Mouse (Mus musculus): ENCODE results near the gene Rpn1. TPM values are rescaled to one million over a fixed set of nuclear protein-coding genes. Genes with fewer than 3 reads are reported as not detected.

Gene Rpn1
- polyA plus RNA-seq, 1 experiment from 2014 or later = 112 TPM

- Histone ChIP-seq H3K9me3 (ENCODE audit: low read length) (no peaks in the 10 kb centered on the region), H3K27me3 (ENCODE audit: insufficient read depth, low read length) (no peaks in the 10 kb centered on the region), H3K4me2 (ENCODE audit: low read depth, low read length) (peak overlapping the region; percentile 7; the same call in 1 of the 2 replicates), H3K4me3 (ENCODE audit: low read depth, low read length) (no peak overlapping the region), H3K4me1 (ENCODE audit: insufficient read depth) (peaks cover 25% of the 10 kb centered on the region), H3K9ac (replicated peaks) (no peak overlapping the region; the same call in 1 of the 2 replicates), H3K27ac (ENCODE audit: low read depth) (peak overlapping the region; percentile 79; the same call in 1 of the 2 replicates), H3K36me3 (replicated peaks; ENCODE audit: insufficient read depth, low read length) (no peaks in the 10 kb centered on the region)
- 68% methylated on average over 6 of the region's 6 CpGs for WGBS (ENCODE audit: insufficient replicate concordance)
- no peak for TF ChIP-seq EP300 (IDR thresholded peaks at IDR 0.05; ENCODE audit: low read depth)
- TF ChIP-seq CTCF (IDR thresholded peaks at IDR 0.05; ENCODE audit: low read depth) = no peak
- DNase-seq = no peak
- no peak for ATAC-seq
Measured at GRCm38 (mm10) chr6:88070468-88070867, 13.8 kb upstream of the Rpn1 start.

DNA sequence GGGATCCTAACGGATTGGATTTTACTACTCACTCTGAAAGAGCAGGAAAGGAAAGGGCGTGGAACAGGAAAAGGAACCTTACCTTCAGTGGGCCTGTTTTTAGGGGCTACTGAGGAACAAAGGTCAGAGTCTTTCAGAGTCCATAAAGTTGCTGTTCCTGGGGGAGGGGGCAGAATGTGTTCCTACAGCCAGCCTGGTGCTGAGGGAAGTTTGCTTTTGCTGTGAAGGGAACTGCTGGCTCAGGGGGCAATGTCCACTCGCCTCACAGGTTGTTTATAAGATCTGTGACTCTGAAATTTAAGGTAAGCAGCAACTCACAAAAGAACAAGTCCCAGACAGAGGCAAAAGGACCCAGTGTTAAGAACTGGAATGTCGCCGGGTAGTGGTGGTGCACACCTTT lies 13.1 kb upstream of the Rpn1 start:
- Histone ChIP-seq H3K27me3 (ENCODE audit: insufficient read depth, low read length) (no peaks in the 10 kb centered on the region), H3K27ac (ENCODE audit: low read depth) (peak overlapping the region; percentile 79), H3K9ac (replicated peaks) (no peak overlapping the region; the same call in 1 of the 2 replicates), H3K4me1 (ENCODE audit: insufficient read depth) (peaks cover 26% of the 10 kb centered on the region), H3K9me3 (ENCODE audit: low read length) (no peaks in the 10 kb centered on the region), H3K4me2 (ENCODE audit: low read depth, low read length) (peak overlapping the region; percentile 7; the same call in 1 of the 2 replicates), H3K36me3 (replicated peaks; ENCODE audit: insufficient read depth, low read length) (no peaks in the 10 kb centered on the region), H3K4me3 (ENCODE audit: low read depth, low read length) (no peak overlapping the region)
- ATAC-seq (peak; percentile 34), DNase-seq (peak; percentile 50)
- 53% methylated on average over 5 of the region's 5 CpGs for WGBS (ENCODE audit: insufficient replicate concordance)
- TF ChIP-seq CTCF (IDR thresholded peaks at IDR 0.05; ENCODE audit: low read depth) (no peak), EP300 (IDR thresholded peaks at IDR 0.05; ENCODE audit: low read depth) (peak; percentile 8; the same call in 1 of the 2 replicates)

GRCm38 (mm10) chr6:88074752-88075554 lies 9.3 kb upstream of the Rpn1 start:
- peak overlapping the region; percentile 84 for H3K4me2 ChIP-seq (ENCODE audit: low read depth, low read length)
- DNase-seq (peak; percentile 94), ATAC-seq (peak; percentile 95)
- H3K4me1 ChIP-seq (ENCODE audit: insufficient read depth) = peaks cover 8% of the 10 kb centered on the region
- TF ChIP-seq EP300 (IDR thresholded peaks at IDR 0.05; ENCODE audit: low read depth) (peak; percentile 57), CTCF (IDR thresholded peaks at IDR 0.05; ENCODE audit: low read depth) (peak; percentile 97)
- H3K27me3 ChIP-seq (ENCODE audit: insufficient read depth, low read length) = no peaks in the 10 kb centered on the region
- H3K4me3 ChIP-seq (ENCODE audit: low read depth, low read length) = peak overlapping the region; percentile 46
- peak overlapping the region; percentile 67 for H3K9ac ChIP-seq (replicated peaks)
- H3K36me3 ChIP-seq (replicated peaks; ENCODE audit: insufficient read depth, low read length) = no peaks in the 10 kb centered on the region
- H3K27ac ChIP-seq (ENCODE audit: low read depth) = peak overlapping the region; percentile 95
- no peaks in the 10 kb centered on the region for H3K9me3 ChIP-seq (ENCODE audit: low read length)
- WGBS (ENCODE audit: insufficient replicate concordance) = 3% methylated on average over 32 of the region's 32 CpGs

- Histone ChIP-seq H3K36me3 (replicated peaks; ENCODE audit: insufficient read depth, low read length) (no peaks in the 10 kb centered on the region), H3K4me3 (ENCODE audit: low read depth, low read length) (no peak overlapping the region), H3K9me3 (ENCODE audit: low read length) (no peaks in the 10 kb centered on the region), H3K9ac (replicated peaks) (no peak overlapping the region), H3K4me1 (ENCODE audit: insufficient read depth) (peaks cover 7% of the 10 kb centered on the region; the same call in 1 of the 2 replicates), H3K27me3 (ENCODE audit: insufficient read depth, low read length) (no peaks in the 10 kb centered on the region), H3K27ac (ENCODE audit: low read depth) (peak overlapping the region; percentile 95), H3K4me2 (ENCODE audit: low read depth, low read length) (peak overlapping the region; percentile 84)
- 56% methylated on average over 1 of the region's 1 CpGs for WGBS (ENCODE audit: insufficient replicate concordance)
- DNase-seq (no peak), ATAC-seq (no peak)
- no peak for TF ChIP-seq CTCF (IDR thresholded peaks at IDR 0.05; ENCODE audit: low read depth)
- peak; percentile 62 for TF ChIP-seq EP300 (IDR thresholded peaks at IDR 0.05; ENCODE audit: low read depth)
Measured at GRCm38 (mm10) chr6:88075960-88076517, 8.2 kb upstream of the Rpn1 start.

GRCm38 (mm10) chr6:88083095-88083494 lies 1.2 kb upstream of the Rpn1 start:
- no peak for ATAC-seq

DNA sequence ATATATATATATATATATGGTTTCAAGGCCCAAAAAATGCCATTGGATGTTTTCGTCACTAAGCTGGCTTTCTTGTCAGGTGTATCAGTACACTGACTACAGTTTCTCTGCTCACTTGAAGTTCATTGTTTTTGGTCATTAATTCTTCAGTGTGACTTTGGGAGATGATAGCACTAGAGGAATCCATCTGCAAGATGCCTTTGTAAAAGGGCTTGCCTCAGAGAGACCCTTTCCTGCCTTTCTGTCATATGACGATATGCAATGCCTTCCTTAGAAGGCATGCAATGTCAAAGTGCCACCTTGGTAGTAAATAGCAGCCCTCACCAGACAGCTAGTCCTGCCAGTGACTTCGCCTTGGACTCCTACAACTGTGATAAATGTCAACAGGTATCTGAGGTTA lies 610 bp upstream of the Rpn1 start:
- TF ChIP-seq EP300 (IDR thresholded peaks at IDR 0.05; ENCODE audit: low read depth) = no peak
- no peak for TF ChIP-seq CTCF (IDR thresholded peaks at IDR 0.05; ENCODE audit: low read depth)
- DNase-seq = no peak
- no peak for ATAC-seq
- Histone ChIP-seq H3K9me3 (ENCODE audit: low read length) (no peaks in the 10 kb centered on the region), H3K4me2 (ENCODE audit: low read depth, low read length) (peak overlapping the region; percentile 95), H3K4me3 (ENCODE audit: low read depth, low read length) (peak overlapping the region; percentile 96), H3K27me3 (ENCODE audit: insufficient read depth, low read length) (no peaks in the 10 kb centered on the region), H3K36me3 (replicated peaks; ENCODE audit: insufficient read depth, low read length) (no peaks in the 10 kb centered on the region; the same call in 1 of the 2 replicates), H3K27ac (ENCODE audit: low read depth) (peak overlapping the region; percentile 50; the same call in 1 of the 2 replicates), H3K4me1 (ENCODE audit: insufficient read depth) (peaks cover 18% of the 10 kb centered on the region), H3K9ac (replicated peaks) (no peak overlapping the region)
- WGBS (ENCODE audit: insufficient replicate concordance) = 57% methylated on average over 3 of the region's 3 CpGs

More at GRCm38 (mm10) chr6:88083095-88083494, 1.2 kb upstream of the Rpn1 start:
- no peak for DNase-seq
- Histone ChIP-seq H3K27ac (ENCODE audit: low read depth) (no peak overlapping the region), H3K4me3 (ENCODE audit: low read depth, low read length) (no peak overlapping the region), H3K9ac (replicated peaks) (no peak overlapping the region), H3K27me3 (ENCODE audit: insufficient read depth, low read length) (no peaks in the 10 kb centered on the region), H3K36me3 (replicated peaks; ENCODE audit: insufficient read depth, low read length) (no peaks in the 10 kb centered on the region), H3K4me1 (ENCODE audit: insufficient read depth) (peaks cover 18% of the 10 kb centered on the region), H3K9me3 (ENCODE audit: low read length) (no peaks in the 10 kb centered on the region), H3K4me2 (ENCODE audit: low read depth, low read length) (no peak overlapping the region)
- WGBS (ENCODE audit: insufficient replicate concordance) = 88% methylated on average over 7 of the region's 7 CpGs
- TF ChIP-seq CTCF (IDR thresholded peaks at IDR 0.05; ENCODE audit: low read depth) (no peak), EP300 (IDR thresholded peaks at IDR 0.05; ENCODE audit: low read depth) (no peak)
